Mouse (Mus musculus) heart, adult 8-10 months (tissue): ENCODE measurements at regions not wholly inside any gene's neighbourhood (a gene's known extent, or its start where the extent isn't known, plus 50 kb on each side); places are given as distances from the start of the nearest gene placed in this dataset.

Experiments used
- DNase-seq: peaks from one replicate; pipeline ENCODE4 v3.0.0; 2022; ENCODE audit warnings: low spot score

DNA sequence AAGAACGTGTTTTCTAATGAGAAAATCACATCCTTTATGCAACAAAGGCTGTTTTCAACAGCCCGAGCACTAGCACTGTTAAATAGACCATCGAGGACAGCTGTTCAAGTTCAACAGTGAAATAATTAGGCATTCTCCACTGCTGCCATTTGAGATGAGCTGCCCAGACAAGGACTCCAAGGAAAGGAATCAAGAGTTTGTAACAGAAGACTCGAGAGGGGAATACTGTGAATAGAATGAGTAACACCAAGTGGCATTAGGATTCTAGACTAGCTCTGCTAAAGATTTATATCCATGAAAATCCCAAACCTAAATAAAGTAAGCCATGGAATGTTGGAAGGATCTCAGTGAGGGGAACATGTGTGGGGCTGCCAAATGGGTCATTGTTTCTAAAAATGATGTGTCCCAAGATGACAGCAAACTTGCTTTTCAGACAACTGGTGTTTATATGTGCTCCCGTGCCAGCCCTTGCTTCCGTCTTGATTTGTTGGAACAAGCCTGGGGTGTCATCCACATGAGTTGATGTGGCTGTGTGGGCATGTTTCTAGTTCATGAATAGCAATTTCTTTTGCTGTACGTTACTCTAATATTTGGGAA lies 72.1 kb upstream of the Itga4 start:
- DNase-seq: no peak

DNA sequence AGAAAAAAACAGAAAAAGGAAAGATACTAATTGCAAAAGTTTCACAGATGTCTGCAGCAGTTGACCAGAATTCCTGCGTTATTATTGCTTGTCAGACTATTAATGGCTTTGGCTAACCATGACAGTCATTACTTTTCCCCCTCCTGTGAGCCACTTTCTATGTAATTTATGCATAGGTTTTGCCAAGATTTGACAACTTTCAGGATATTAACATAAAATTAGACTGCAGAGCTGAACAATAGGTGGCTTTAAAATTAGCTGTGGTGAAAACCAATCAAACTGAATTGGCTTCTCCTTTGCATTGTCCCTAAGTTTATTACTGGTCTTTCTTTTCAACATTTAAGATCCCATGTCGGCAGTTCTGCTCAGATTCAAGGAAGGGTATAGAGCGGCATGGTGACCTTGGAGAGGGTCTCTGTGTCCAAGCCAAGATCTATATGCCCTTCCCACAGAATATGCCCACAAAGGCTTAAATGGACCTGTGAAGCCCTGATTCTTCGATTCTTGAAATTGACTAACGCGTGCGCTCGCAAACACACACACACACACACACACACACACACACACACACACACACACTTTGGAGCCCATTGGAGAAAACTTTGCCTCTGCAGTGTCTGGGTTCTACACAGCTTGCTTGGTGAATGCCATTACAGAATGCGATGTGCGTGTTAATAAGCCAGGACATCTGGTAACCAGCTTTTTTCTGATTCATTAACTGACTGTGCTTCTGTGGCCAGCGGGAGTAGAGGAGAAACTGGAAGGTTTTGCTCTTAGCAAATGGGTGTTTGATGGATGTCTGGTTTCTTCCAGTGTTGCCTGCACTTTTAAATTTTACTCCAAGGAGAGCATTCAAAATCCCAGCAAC lies 69.8 kb upstream of the Itga4 start:
- no peak for DNase-seq

DNA sequence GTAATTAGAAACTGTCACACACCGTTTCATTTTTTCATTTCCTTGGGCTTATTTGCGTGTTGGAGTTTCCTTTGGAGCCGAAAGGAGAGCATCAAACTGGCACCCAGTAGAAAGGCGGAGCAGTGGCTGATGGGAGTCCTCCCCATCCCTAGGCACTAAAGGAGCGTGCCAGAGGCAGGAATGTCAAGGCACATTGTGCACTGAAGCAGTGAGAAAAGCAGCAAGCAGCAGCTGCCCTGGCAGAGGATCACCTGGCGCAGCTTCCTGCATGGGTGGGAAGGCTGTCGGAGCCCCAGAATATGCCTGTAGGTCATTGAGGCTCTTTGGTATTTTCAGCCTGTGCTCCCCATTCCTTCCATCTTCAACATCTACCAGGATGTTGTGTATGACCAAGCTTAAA lies 68.3 kb upstream of the Itga4 start:
- DNase-seq: no peak

DNA sequence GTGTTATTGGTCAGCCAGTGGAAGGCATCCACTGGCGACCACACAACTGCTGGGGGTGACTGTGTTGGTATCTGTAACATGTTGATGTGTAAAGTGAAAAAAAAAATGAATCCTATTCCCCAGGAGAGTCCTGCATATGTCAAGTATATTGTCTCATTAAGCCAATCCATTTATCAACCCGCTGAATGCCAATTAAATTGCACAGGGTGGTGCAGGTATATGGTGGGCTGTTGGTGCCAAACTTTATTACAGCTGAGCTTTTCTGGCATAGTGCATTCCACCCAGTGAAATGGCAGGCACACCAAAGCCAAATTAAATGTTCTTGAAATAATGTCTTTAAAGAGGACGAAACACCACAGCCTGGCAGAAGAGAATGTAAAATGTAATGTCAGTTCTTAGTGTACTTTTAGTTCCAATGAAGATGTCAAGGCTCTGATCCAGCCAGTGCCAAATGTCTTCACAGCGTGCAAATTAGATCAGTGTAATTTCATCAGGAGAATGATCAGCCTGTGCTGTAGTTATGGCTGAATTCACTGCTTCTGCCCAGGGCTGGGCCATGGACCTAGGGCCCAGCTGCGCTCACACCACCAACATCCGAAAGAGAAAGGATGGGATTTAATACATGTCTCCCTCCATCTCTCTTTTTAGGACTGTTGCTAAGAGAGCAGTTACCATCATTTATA lies 66.6 kb upstream of the Itga4 start:
- DNase-seq: no peak

DNA sequence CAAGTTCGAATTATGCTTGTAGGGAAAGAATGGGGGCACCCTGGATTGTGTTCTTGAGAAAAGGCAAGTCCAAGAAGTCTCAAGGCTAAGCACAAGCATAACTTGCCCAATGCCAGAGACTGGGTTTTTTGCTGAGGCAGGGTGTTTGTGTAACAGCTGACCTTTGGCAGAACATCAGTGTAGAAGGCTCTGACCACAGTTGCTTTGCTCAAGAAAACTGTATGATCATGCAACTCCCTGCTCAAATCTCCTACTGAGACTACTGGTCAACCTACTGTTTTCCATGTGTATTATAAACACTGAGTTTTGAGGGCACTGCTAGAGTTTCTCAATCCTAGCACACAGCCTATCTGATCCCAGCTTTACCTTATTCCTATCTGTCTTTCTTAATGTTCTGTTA lies 61.4 kb upstream of the Itga4 start:
- no peak for DNase-seq

DNA sequence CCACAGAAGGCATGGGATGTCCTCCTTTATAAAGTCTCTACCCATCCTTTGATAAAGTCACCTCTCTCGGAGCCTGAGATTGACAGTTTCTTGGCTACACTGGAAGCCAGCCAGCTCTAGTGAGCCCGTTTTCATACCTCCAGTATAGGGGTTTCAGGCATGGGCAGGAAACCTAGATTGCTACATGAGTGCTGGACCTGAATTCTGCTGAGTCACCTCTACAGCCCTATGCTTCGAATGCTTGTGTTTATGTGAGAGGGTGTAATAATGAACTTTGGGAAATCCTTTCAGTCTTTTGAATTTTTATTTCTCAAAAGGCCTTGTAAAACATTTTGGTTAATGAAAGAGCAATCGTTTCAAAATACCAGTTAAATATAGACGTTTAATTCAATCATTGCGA lies 53.5 kb upstream of the Itga4 start:
- no peak for DNase-seq
